8 mouse cellular contexts compared by ENCODE assay signal in the genomic region with DNA sequence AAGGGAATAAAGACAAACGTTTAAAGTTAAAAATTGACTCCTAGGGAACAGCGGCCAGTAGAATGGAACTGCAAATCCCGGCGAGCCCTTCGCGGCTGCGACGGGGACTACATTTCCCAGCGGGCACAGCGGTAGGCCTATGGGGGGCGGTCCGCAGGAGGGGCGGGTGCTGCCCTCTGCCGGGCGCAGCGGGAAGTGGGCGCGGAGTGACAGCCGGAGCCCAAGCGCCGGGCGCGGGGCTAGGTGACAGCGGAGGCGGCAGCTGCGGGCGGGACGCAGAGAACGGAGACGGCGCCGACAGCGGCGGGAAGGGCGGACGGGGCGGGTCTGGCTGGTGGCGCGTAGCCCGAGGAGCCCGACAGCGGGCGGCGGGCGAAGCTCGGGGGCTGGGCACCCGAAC. TPM values are rescaled to one million over a fixed set of nuclear protein-coding genes. Genes with fewer than 3 reads are reported as not detected.
DNase-seq lines count a peak whose midpoint lies in the region; ATAC-seq and TF ChIP-seq lines count a peak whose summit lies in the region.

Tfeb (plus strand) TSS at position 175 of the 400 bp plus-strand sequence.

- H3K27ac ChIP-seq in lung, embryonic 15.5 days = peak within 1 kb of the TSS; percentile 80
- H3K27ac ChIP-seq in olfactory bulb, adult 2 months (ENCODE audit: insufficient read depth, low read depth, low read length) = no peak within 1 kb of the TSS; the same call in 1 of the 2 replicates

- H3K36me3 ChIP-seq in lung, embryonic 15.5 days = no peaks in the 10 kb centered on the region

- DNase-seq in MN1 (ENCODE audit: low spot score) = peak; percentile 98
- peak; percentile 96 for DNase-seq in cerebellum, adult 9-10 months
- DNase-seq in layer of hippocampus, adult 9-10 months (ENCODE audit: low spot score) = peak; percentile 91
- peak; percentile 89 to 92 for DNase-seq in thymus, adult 18-20 months

- peaks cover 7% of the 10 kb centered on the region; the same call in 1 of the 2 replicates for H3K27me3 ChIP-seq in lung, embryonic 15.5 days

- peak; percentile 87 for ATAC-seq in frontal cortex, adult (ENCODE audit: low TSS enrichment)
- peak; percentile 83 to 84 for ATAC-seq in hematopoietic stem cell, adult 5-6 weeks (replicated peaks in 1 of 2; ENCODE audit: insufficient read depth in 1 of 2, low FRiP score in 2 of 2, low TSS enrichment in 1 of 2, low read depth in 1 of 2, poor library complexity in 2 of 2, severe bottlenecking in 2 of 2)
- peak; percentile 80 for ATAC-seq in lung, embryonic 15.5 days (ENCODE audit: borderline replicate concordance, extremely low read depth, low FRiP score, low TSS enrichment)

- peak within 1 kb of the TSS; percentile 68 for H3K9ac ChIP-seq in lung, embryonic 15.5 days

- peaks cover 21% of the 10 kb centered on the region for H3K4me1 ChIP-seq in lung, embryonic 15.5 days
- H3K4me1 ChIP-seq in olfactory bulb, adult 2 months (ENCODE audit: control insufficient read depth, insufficient read depth, low read length) = peaks cover 20% of the 10 kb centered on the region

- under 1% methylated on average over 47 of the region's 47 CpGs for WGBS in lung, embryonic 15.5 days
- WGBS in olfactory bulb, adult 2 months = under 1% methylated on average over 45 of the region's 47 CpGs

- no peak for TF ChIP-seq POLR2A in olfactory bulb, adult 2 months (IDR thresholded peaks at IDR 0.05; ENCODE audit: insufficient read depth, low read depth, low read length)

- TF ChIP-seq CTCF in olfactory bulb, adult 2 months (IDR thresholded peaks at IDR 0.05; ENCODE audit: insufficient read depth, low read depth, low read length) = peak; percentile 94

- H3K4me2 ChIP-seq in lung, embryonic 15.5 days = peak within 1 kb of the TSS; percentile 99

- no peaks in the 10 kb centered on the region for H3K9me3 ChIP-seq in lung, embryonic 15.5 days

- peak within 1 kb of the TSS; percentile 86 for H3K4me3 ChIP-seq in lung, embryonic 15.5 days
- peak within 1 kb of the TSS; percentile 71 for H3K4me3 ChIP-seq in olfactory bulb, adult 2 months (ENCODE audit: insufficient read depth, low read depth, low read length)

RNA-seq across cellular contexts. Expression of gene Tfeb, which starts in this region (rescaled TPM):
- total RNA-seq in hematopoietic stem cell, adult 5-6 weeks (2017) = 7.4 and 10.9 TPM in 2 replicates
- polyA plus RNA-seq in lung, embryonic 15.5 days (2015; fragmentation: Nextera tagmentation; extraction: Ambion mirVana) = 12.9 and 14.7 TPM in 2 replicates
- polyA plus RNA-seq in olfactory bulb, adult 2 months (2012; ENCODE audit: insufficient read depth, insufficient read length, low replicate concordance, missing spikeins) = not detected in 2 replicates

Comparison
In these comparisons a context has a peak if more than half of its experiments do, and no peak if none do; other contexts are left out.
1. RNA of gene Tfeb (polyA plus RNA-seq): 12.9 to 14.7 TPM in lung, embryonic 15.5 days; not detected in olfactory bulb, adult 2 months; every median in the first group is over 10 times any median in the second.
2. Peak in every context shown above with its lines, with median percentiles within 50 percentile points of each other: DNase-seq and ATAC-seq.